Mouse (Mus musculus) monocyte, adult 5-6 weeks (primary cell): ENCODE measurements around the gene Ptrhd1. TPM values are rescaled to one million over a fixed set of nuclear protein-coding genes. Genes with fewer than 3 reads are reported as not detected.

Experiments
- ATAC-seq: fragments of 153-309, 156-312 bp; replicated peaks from 2 replicates; pipeline ENCODE4 v1.8.0; 2017; ENCODE audit warnings: mild to moderate bottlenecking; ENCODE audit not compliant: low TSS enrichment, insufficient number of reproducible peaks, severe bottlenecking, poor library complexity, low FRiP score
- total RNA-seq: library from RNA; stranded (forward); fragments of 200-1000, 200-491, 200-594 nt; gene quantifications from 3 replicates; pipeline ENCODE4 v1.2.3, GENCODE M21; 2017

Ptrhd1 gene
- total RNA-seq: 1.6 to 2.2 TPM (median 2.1 TPM) in 3 replicates

DNA sequence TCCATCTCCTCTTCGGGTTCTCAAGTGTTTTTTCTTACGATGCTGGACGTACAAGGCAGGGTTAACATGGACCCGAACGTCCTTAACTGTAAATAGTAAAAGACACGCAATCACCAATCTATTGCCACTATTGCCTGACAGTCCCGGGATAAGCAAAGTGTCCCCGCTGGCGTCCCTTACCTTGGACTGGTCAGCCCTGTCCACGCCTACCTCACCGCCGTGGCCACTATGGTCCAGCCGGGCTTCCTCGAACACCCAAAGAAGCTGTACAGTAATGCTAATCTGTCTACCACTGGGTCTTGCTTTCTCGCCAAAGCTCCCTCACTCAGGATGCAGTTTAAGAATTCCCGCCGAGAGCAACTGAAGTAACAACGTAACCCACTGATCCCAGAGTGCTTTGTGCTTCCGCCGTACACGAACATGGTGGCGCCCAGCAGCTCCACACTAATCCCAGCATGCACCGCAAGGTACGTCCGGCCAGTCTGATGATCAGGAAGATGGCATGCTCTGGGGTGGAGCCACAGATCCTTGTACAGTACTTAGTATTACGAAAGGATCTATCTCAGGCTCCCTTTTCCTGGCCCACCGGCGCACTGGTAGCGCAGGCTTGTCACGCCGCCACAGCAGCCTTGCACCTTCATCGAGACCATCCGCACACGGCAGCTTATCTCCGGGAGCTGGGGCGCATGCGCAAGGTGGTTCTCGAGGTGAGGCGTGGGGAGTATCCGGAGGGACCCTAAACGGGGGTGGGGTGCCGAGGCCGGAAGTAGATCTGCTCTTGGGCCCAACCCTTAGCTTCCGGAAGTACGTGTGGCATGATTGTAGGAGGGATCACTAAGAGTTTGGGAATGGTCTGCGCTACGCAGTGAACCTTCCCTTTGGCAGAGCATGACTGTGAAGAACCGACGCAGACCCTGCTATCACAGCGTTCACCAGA, at the start of gene Ptrhd1, which contains the start of gene Cenpo:
Gene Ptrhd1, plus strand, starts transcription at position 456 of the 937 bp plus-strand sequence.
Gene Cenpo, minus strand, starts transcription at position 723 of the 937 bp plus-strand sequence.
- ATAC-seq: peak; percentile 93

DNA sequence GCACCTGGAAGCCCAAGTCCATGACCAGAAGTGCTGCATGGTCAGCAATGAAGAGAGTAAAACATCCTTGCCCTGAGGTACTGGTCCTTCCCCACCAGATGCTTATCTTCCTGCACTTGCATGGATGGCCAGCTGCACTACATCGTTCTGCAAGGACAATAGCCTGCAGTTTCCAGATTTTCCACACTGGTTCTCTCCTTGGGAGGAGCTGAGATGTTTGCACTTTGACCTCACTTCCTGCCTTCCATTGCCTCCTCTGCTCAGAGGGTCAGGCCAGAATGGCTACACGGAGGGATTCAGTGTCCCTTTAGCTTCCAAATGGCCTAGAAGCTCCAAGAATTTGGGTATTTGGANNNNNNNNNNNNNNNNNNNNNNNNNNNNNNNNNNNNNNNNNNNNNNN, 49.2 kb upstream of the Ptrhd1 start:
- no peak for ATAC-seq

DNA sequence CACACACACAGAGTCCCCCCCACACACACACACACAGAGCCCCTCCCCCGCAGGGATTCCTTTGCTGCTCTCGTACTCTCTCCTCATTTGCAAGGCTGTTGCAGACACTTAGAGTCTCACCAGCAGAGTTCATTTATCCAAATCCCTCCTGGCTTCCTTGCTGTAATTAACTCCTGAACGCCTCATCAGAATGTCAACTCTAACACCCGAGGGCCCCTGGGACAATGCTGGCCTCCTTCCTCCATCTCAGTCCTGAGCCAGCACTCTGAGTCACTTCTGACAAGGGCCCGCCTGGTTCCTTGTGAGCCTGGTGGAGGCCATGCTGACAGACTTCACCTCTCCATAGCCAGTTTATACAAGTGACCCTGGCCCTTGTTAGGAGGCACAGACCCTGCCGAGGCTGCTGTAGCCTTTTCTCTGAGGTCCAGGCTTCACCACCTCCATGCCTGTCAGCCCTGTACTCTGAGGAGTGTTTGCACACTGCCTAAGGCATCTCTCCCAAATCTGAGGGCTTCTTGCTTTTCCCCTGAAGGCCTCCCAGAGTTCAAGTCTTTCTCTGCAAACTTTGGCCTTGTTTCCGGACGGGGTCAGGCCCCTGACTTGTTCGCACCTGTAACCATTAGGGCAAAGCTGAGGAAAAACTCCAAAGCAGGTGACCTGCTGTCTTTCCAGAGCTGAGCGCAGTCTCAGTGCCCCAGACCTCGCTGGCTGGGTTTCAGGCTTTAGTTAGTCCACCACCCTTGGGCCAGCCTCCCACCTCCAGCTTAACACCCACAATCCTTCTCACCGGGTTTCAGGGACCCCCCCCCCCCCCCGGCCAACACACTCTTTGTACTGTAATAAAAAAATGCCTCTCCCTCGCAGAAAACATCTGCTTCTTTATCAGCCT, 45.4 kb upstream of the Ptrhd1 start:
- 0 out of 2 replicates have a peak, but pooled peaks have one; percentile 22 for ATAC-seq

DNA sequence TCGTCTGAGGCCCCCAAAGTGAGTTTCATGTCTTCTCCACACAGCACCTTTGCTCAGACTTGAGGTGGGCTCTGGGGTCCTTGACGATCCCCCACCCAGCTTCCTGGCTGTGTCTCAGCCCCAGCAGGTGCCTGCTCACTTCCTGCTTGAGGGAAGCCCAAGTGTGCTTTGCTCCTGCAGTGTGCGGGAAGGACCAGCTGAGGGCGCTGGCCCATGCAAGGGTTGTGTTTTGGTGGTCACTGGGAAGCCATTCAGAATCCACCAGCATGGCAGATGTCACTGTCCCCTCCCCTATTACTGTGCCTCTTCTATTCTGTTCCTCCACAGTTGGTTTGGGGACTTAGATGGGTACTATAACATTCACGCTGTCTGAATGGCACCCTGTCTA, 44.8 kb upstream of the Ptrhd1 start:
- no peak for ATAC-seq

DNA sequence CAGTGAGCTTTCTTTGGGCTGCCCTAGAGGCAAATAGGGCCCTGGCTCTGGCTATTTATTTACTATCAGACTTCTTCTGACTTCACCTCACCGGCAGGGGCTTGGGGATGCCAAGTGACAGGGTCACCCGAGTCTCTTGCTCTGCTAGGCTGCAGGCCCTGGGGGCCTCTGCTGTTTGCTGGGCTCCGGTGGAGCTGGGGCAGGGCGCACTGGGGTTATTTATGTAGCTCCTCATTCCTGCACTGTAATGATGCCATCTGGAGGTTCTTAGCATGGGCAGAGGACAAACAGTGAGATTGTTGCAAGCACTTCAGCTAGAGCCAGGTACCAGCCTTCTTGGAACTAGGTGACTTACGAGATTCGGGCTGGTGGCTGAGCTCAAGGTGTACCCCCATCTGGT, 41.3 kb upstream of the Ptrhd1 start:
- no peak for ATAC-seq

DNA sequence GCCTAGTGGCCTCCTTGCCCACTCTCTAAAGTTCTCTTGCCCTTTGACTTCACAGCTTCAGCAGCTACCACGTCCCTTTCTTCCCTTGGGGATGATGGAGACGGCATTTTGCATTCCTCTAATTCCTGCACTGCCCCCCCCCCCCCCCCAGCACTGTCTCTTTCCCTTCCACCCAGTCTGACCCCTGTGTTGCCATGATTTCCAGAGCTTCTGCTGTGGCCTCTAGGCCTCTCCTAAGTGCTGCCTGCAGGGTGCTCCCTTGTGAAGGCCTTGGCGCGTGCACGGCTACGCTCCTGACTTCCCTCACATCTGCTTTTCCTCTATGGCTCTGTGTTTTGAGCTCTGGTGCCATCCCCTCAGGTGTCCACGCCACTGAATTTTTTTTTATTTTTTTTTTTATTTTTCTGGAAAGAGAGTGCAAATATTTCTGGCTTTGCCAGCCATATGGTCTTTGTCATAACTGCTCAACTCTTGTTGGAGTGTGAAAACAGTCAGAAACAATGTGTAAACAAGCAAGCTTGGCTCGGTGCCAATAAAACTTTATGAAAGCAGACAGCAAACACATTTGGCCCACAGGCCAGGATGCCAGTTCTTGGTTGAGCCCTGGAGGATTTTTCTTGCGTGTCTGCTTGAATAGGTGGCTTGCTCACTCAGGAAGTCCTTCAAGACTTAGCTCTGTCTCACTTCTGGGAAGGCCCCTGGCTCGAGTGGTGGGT, 40.6 kb upstream of the Ptrhd1 start:
- ATAC-seq: no peak

DNA sequence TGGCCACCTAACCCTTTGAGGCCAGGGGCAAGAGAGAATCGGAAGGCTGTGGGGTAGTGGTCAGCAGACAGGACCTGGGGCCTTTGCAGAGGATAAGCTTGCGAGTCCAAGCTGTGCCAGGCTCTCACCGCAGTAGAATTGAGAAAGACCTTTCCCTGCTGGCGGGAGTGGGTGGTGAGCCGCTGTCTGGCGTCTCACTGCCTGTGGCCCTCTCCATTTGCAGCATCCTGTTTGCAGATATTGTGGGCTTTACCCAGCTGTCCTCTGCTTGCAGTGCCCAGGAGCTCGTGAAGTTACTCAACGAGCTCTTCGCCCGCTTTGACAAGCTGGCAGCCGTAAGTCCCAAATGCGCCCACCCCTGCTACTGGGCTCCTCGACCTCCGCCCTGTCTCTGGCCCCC, 39.2 kb upstream of the Ptrhd1 start:
- no peak for ATAC-seq

DNA sequence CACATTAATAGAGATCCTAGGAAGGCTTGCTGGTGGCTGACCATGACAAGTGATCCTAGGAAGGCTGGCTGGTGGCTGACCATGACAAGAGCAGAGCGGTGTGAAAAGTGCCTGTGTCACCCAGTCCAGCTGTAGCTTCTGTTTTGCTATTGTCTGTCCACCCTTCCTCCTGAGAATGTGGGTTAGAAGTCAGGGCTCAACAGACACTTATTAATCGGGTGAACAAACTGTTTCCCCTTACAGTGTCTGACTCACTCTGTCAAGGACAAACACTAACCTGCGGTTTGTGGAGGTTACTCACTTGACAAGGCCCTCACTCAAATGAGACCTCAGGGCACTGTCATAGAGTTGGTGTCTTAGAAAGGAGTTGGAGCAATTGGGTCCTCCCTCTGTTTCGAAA, 35.1 kb upstream of the Ptrhd1 start:
- no peak for ATAC-seq

DNA sequence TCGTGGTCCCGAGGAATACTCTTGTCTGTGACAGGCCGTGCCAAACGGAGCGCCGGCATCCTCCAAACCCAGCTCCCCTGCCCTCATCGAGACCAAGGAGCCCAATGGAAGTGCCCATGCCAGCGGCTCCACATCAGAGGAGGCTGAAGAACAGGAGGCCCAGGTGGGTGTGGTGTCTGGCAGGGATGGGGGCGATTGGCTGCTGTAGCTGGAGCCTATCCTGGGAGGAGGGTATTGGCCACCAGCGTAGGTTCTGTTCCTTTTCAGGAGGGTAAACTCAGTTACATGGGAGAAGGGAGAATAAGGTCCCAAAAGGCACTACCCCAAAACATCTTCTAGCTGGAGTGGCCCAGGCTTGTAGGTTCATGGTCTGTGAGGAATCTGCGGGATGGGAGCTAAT, 34.6 kb upstream of the Ptrhd1 start:
- no peak for ATAC-seq

DNA sequence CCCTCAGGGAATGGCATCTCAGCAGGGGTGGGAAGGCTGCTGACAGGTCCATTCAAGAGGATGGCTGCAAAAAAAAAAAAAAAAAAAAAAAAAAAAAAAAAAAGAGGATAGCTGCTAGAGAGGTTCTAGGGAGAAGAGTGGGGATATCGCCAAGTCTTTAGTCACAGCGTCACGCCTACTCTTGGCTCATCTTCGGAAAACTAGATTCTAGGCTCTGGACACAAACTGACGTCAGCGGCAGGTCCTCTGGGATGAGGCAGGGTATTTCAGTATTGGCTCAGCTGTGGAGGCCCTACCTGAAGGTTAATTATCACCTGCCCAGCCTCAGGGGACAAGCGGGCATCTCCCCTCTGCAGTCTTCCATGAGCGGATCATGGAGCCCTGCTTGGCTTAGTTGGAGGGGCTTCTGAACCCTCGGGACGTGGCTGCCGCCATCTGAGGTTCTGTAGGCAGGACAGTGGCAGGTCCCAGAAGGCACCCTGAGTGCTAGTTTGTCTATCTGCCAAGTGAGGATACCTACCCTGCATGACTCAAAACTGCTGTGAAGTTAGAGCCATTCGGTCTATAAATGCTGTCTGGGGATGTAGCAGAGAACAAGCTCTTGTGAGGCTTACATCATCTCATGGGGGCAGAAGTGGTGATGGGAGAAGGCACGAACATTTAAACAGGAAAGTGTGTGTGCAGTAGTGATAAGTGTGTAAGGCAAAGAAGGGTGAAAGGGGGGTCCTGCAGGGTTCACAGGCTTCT, 32.2 kb upstream of the Ptrhd1 start:
- ATAC-seq: no peak

DNA sequence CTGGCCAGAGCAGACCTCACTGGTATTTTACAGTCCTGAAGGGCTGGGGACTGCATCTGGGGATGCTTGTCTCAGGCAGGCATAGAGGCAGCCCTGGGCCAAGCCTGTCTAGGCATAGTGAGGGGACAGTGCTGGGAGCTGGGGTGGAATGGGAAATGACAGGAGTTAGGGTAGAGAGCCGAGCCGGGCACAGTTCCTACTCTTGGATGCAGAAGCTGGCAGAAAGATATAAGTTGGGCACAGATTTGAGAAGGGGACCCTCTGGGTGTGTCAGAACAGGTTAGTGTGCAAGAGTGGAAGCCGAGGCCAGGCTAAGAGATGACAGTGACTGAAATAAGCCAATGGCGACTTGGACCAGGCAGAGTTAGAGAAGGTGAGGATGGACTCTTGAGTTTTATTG, 31.6 kb upstream of the Ptrhd1 start:
- ATAC-seq: no peak

DNA sequence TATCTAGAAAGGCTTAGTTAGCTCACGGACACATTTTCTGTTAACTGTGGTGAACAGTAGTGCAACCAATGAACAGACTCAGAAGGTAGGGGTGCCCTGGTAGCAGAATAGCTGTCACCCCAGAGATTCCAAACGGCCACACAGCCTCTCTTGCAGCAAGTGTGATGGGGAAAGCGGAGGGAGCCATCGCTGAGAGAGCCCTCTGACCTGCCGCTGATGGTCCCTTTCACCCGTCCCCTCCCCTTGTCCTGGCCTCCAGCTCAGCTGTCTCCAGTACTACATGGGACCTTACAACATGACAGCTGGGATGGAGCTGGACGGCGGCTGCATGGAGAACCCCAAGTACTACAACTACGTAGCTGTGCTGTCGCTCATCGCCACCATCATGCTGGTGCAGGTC, 27.7 kb upstream of the Ptrhd1 start:
- no peak for ATAC-seq

DNA sequence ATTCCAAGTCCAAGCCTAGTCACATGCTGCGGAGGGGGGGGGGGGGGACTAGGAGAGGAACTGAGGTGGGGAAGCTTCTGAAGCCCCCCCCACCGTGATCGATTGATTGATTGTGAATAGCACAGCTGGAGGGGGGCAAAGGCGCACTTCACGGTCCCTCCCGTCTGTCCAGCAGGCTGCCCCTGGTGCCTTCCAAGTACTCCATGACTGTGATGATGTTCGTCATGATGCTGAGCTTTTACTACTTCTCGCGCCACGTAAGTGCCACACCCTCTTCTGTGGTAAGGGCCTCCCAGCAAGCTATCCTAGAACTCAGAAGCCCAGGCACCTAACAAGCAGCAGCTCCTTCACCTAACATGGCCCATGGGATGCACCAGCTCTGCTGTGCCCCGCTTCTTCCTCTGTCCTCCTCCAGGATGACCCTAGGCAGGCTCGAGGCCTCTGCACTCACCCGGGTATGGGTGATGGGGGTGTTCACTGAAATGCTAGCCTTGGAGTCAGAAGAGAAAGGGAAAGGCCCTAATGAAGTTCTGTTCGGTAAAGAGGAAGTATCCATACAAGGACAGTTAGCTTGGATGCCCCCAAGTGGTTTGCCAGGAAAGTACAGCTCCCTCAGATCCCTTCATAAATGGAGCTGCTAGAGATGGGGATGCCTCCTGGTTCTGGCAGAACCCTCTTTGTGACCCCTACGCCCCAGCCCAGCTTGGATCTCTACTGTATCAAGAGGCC, 25.3 kb upstream of the Ptrhd1 start:
- peak; percentile 77 for ATAC-seq

DNA sequence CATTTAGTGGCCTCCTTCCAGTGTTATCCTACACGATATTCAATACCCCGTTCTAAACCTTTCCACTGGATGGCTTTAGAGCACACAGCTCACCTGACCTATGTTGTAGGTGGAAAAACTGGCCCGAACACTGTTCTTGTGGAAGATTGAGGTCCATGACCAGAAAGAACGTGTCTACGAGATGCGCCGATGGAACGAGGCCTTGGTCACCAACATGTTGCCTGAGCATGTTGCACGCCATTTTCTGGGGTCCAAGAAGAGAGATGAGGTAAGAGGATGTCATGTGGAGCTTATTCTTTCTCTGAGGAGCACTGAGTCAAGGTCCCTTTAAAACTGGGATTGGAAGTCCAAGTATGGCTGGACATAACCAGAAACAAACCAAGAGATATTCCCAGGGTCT, 24.6 kb upstream of the Ptrhd1 start:
- ATAC-seq: no peak

DNA sequence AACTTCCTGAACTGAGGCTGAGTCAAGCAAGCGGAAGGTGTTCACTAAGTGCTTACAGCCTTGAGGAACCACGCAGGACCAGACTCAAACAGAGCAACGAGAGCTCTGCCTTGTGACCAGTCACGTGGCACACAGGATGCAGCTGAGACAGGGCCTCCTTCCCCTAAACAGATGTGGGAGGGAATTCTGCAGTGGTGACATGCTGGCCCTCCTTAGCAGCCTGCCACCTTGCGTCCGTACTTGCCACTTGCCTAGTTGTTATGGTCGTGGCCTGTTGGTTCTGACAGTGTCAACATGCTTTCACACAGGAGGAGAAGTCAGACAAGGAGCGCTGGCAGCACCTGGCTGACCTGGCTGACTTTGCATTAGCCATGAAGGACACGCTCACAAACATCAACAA, 22.7 kb upstream of the Ptrhd1 start:
- peak; percentile 38 for ATAC-seq

DNA sequence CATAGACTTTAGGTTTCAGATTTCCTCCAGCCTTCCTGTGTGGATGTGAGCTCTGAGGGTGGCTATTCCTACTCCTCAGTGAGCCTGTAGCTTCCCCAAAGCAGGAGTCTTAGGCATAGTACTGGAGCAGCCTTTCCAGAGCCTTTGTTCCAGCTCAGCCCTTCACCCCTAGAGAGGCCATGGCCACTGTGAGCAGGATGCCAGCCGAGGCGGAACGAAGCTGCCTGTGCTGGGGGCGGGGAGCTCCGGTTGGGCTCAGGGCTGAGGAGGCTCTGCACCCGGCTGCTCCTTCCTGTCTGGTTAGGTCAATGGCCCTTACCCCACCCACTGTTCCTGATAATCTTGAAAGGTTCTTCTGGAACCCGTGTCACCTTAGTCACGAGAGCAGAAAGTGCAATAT, 20.9 kb upstream of the Ptrhd1 start:
- ATAC-seq: no peak

DNA sequence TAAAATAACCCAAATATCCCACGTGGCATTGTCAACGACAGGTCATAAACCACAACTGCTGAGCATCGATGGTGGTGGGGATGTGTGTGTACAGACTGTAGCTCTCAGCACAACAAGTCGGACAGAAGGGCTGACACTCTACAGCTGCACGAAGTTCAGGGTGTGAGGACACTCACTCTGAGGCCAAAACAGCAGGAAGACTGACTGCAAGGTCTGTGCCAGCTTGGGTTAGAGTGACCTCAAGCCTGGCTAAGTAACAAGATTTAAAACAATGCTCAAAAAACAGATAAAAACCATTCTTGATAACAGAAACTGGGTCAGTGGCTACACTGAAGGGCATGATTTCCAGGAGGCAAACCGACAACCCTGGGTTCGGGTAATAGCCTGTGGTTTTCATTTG, 3.7 kb upstream of the Ptrhd1 start:
- ATAC-seq: no peak

DNA sequence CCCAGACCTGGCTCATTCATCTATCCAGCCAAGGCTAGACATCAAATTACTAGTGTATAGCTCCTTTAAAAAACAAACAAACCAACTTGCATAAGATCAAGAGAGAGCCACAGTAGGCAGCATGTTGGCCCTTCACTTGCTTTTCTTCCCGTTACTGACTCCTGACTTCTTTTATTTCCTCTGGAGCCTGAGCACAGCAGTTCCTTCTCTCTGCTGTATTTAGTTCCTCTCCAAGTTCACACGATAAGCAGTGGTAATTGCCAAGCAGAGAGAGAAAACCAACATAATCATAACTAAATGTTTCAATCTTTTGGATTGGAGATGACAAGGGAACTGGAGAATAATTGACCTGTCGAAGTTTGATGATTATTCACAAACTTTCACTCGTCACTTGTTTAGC, 1.1 kb upstream of the Ptrhd1 start:
- no peak for ATAC-seq
